Mouse (Mus musculus) MEL-GATA-1-ER (cell line): Measurements from ENCODE around the gene Pex11b.

Experiments
- DNase-seq: peaks from one replicate; pipeline ENCODE4 v3.0.0-alpha.2; 2012; ENCODE audit warnings: low read depth; ENCODE audit errors: extremely low read depth

Gene Pex11b

GRCm38 (mm10) chr3:96617941-96618340 lies 17.2 kb upstream of the Pex11b start:
- DNase-seq: no peak

GRCm38 (mm10) chr3:96623201-96623600 lies 12.0 kb upstream of the Pex11b start:
- DNase-seq: no peak

- peak; percentile 100 for DNase-seq
Measured at GRCm38 (mm10) chr3:96629729-96630600, 5.2 kb upstream of the Pex11b start, which contains the start of gene Rbm8a. Rbm8a (plus strand) TSS chr3:96629933.

- no peak for DNase-seq
Measured at GRCm38 (mm10) chr3:96632058-96632457, 3.1 kb upstream of the Pex11b start.

- peak; percentile 24 for DNase-seq
Measured at GRCm38 (mm10) chr3:96634015-96634414, 1.2 kb upstream of the Pex11b start.

GRCm38 (mm10) chr3:96635906-96636305 lies 730 bp downstream of the Pex11b start:
- peak; percentile 47 for DNase-seq

- no peak for DNase-seq
Measured at GRCm38 (mm10) chr3:96636448-96636847, 1.3 kb downstream of the Pex11b start.

- peak; percentile 81 for DNase-seq
Measured at GRCm38 (mm10) chr3:96639219-96639618, 4.0 kb downstream of the Pex11b start.

- peak; percentile 39 for DNase-seq
Measured at GRCm38 (mm10) chr3:96645018-96645649, 10.0 kb downstream of the Pex11b start, which contains the start of gene Itga10. Itga10 (plus strand) TSS chr3:96645584.

GRCm38 (mm10) chr3:96647365-96647764 lies 12.2 kb downstream of the Pex11b start:
- DNase-seq: no peak

GRCm38 (mm10) chr3:96660901-96661300 lies 25.7 kb downstream of the Pex11b start:
- DNase-seq: peak; percentile 76

GRCm38 (mm10) chr3:96662731-96663316 lies 27.6 kb downstream of the Pex11b start:
- no peak for DNase-seq

- DNase-seq: peak; percentile 77
Measured at GRCm38 (mm10) chr3:96663432-96664239, 28.5 kb downstream of the Pex11b start.

GRCm38 (mm10) chr3:96665732-96666363 lies 30.7 kb downstream of the Pex11b start:
- peak; percentile 46 for DNase-seq

GRCm38 (mm10) chr3:96666916-96667315 lies 31.7 kb downstream of the Pex11b start:
- no peak for DNase-seq

- DNase-seq: peak; percentile 62
Measured at GRCm38 (mm10) chr3:96667316-96667715, 32.1 kb downstream of the Pex11b start.

- no peak for DNase-seq
Measured at GRCm38 (mm10) chr3:96668424-96669067, 33.4 kb downstream of the Pex11b start.

- peak; percentile 98 for DNase-seq
Measured at GRCm38 (mm10) chr3:96669727-96670468, 34.7 kb downstream of the Pex11b start, which contains the start of gene Ankrd35. Ankrd35 (plus strand) TSS chr3:96670131.

GRCm38 (mm10) chr3:96671519-96671918 lies 36.3 kb downstream of the Pex11b start:
- DNase-seq: no peak
